ENCODE assay signal across 10 mouse cellular contexts in genomic region chr15:79390434-79390833, GRCm38 (mm10). TPM values are rescaled to one million over a fixed set of nuclear protein-coding genes. Genes with fewer than 3 reads are reported as not detected.
DNase-seq lines count a peak whose midpoint lies in the region; ATAC-seq and TF ChIP-seq lines count a peak whose summit lies in the region.
"Had no signal": no experiment of that assay in that cellular context is flagged by ENCODE, and none has a peak within 500 bp of the region (broad histone marks: within the 10 kb centered on the region; RNA-seq: fewer than 3 reads in every experiment).

No protein-coding gene starts in this region.

- intact Hi-C loops in gastrocnemius, adult 2 months (cut with DNase I) = no loop called here
- intact Hi-C loops in left cerebral cortex, postnatal 4 days (cut with DNase I) = no loop called here

- no peaks in the 10 kb centered on the region for H3K27me3 ChIP-seq in kidney, postnatal 0 days (ENCODE audit: insufficient read depth, low read length)
- H3K27me3 ChIP-seq: embryonic facial prominence, embryonic 15.5 days; neural tube, embryonic 15.5 days had no signal

- no peak overlapping the region for H3K9ac ChIP-seq in kidney, postnatal 0 days (ENCODE audit: low read depth, low read length)
- H3K9ac ChIP-seq: embryonic facial prominence, embryonic 15.5 days; neural tube, embryonic 15.5 days had no signal

- peak; percentile 27; the same call in 1 of the 2 replicates for ATAC-seq in kidney, postnatal 0 days (replicated peaks; ENCODE audit: low FRiP score, low read depth)
- ATAC-seq in megakaryocyte, adult 5-6 weeks (ENCODE audit: poor library complexity, severe bottlenecking) = peak; percentile 89

- TF ChIP-seq CTCF in gastrocnemius, adult 2 months (IDR thresholded peaks at IDR 0.05) = no peak
- TF ChIP-seq CTCF in kidney, postnatal 0 days (IDR thresholded peaks at IDR 0.05; ENCODE audit: low read depth) = no peak

- H3K4me2 ChIP-seq in kidney, postnatal 0 days (ENCODE audit: low read length) = no peak overlapping the region
- H3K4me2 ChIP-seq: embryonic facial prominence, embryonic 15.5 days; neural tube, embryonic 15.5 days had no signal

- peak; percentile 74 for DNase-seq in gastrocnemius, adult 2 months
- DNase-seq in gastrocnemius, adult 8-10 months (ENCODE audit: low spot score in 2 of 2) = no peak
- peak; percentile 90 for DNase-seq in adrenal gland, adult 2 months
- DNase-seq in kidney, postnatal 0 days (ENCODE audit: low spot score) = no peak
- DNase-seq in neural tube, embryonic 10.5 days (ENCODE audit: extremely low spot score, low spot score) = no peak
- no peak for DNase-seq in right cerebral cortex, postnatal 36 days (ENCODE audit: low spot score in 2 of 2)
- DNase-seq in left cerebral cortex, postnatal 4 days = no peak

- H3K9me3 ChIP-seq in kidney, postnatal 0 days (replicated peaks; ENCODE audit: low read length) = no peaks in the 10 kb centered on the region
- H3K9me3 ChIP-seq: embryonic facial prominence, embryonic 15.5 days; neural tube, embryonic 15.5 days had no signal

- H3K4me3 ChIP-seq in gastrocnemius, adult 2 months = 0 out of 2 replicates have a peak overlapping the region, but pooled peaks have one; percentile 3
- no peak overlapping the region for H3K4me3 ChIP-seq in kidney, postnatal 0 days (replicated peaks; ENCODE audit: low read depth, low read length)
- H3K4me3 ChIP-seq: embryonic facial prominence, embryonic 15.5 days; neural tube, embryonic 15.5 days had no signal

- H3K36me3 ChIP-seq in kidney, postnatal 0 days (ENCODE audit: insufficient read depth, low read length) = no peaks in the 10 kb centered on the region
- H3K36me3 ChIP-seq: embryonic facial prominence, embryonic 15.5 days; neural tube, embryonic 15.5 days had no signal

- H3K4me1 ChIP-seq in kidney, postnatal 0 days (replicated peaks; ENCODE audit: insufficient read depth, low read length) = peaks cover 56% of the 10 kb centered on the region

- H3K27ac ChIP-seq in gastrocnemius, adult 2 months = peak overlapping the region; percentile 89
- H3K27ac ChIP-seq in kidney, postnatal 0 days = no peak overlapping the region
- H3K27ac ChIP-seq: neural tube, embryonic 15.5 days had no signal

- WGBS in kidney, postnatal 0 days = 74% methylated on average over 6 of the region's 6 CpGs

RNA-seq across cellular contexts. Expression of gene Tmem184b, which starts 12.9 kb away (rescaled TPM):
- 10 to 100 TPM; 26.1 to 36.7 TPM for total RNA-seq in gastrocnemius, adult 2 months (2021)
- total RNA-seq in gastrocnemius, adult 8-10 months (2022) = 10 to 100 TPM; 18.6 to 28.1 (median 21.8) TPM
- 10 to 100 TPM; 61.5 to 66.3 TPM for total RNA-seq in adrenal gland, adult 2 months (2021)
- 255 and 262 TPM in 2 replicates for polyA plus RNA-seq in adrenal gland, adult 2 months (2012; rRNA removed)
- 44.4 and 47.5 TPM in 2 replicates for polyA plus RNA-seq in kidney, postnatal 0 days (2015; fragmentation: Nextera tagmentation; extraction: Ambion mirVana)
- total RNA-seq in megakaryocyte, adult 5-6 weeks (2015) = 31.1 and 33.3 TPM in 2 replicates
- 10.4 and 12.2 TPM in 2 replicates for total RNA-seq in megakaryocyte, adult 5-6 weeks (2017)
- 10 to 100 TPM; 49.6 to 53.4 TPM for total RNA-seq in left cerebral cortex, postnatal 4 days (2021)

RNA-seq across cellular contexts. Expression of gene Maff, which starts 44.0 kb away (rescaled TPM):
- 1 to 10 TPM; 4.0 to 8.8 TPM for total RNA-seq in gastrocnemius, adult 2 months (2021)
- 1 to 10 TPM; 2.4 to 6.3 (median 4.3) TPM for total RNA-seq in gastrocnemius, adult 8-10 months (2022)
- total RNA-seq in adrenal gland, adult 2 months (2021) = 1 to 10 TPM; 7.2 to 9.5 TPM
- 3.2 and 3.4 TPM in 2 replicates for polyA plus RNA-seq in adrenal gland, adult 2 months (2012; rRNA removed)
- 6.9 and 7.3 TPM in 2 replicates for polyA plus RNA-seq in kidney, postnatal 0 days (2015; fragmentation: Nextera tagmentation; extraction: Ambion mirVana)
- total RNA-seq in megakaryocyte, adult 5-6 weeks (2015) = 1.7 and 5.4 TPM in 2 replicates
- total RNA-seq in megakaryocyte, adult 5-6 weeks (2017) = 1.4 and 2.7 TPM in 2 replicates
- 1 to 10 TPM; 1.5 to 1.9 TPM for total RNA-seq in left cerebral cortex, postnatal 4 days (2021)

Comparison
In these comparisons a context has a peak if more than half of its experiments do, and no peak if none do; other contexts are left out.
1. DNase-seq: peak in gastrocnemius, adult 2 months (single experiment) and adrenal gland, adult 2 months (single experiment); none in gastrocnemius, adult 8-10 months (0 of 2), kidney, postnatal 0 days (single experiment), neural tube, embryonic 10.5 days (single experiment), right cerebral cortex, postnatal 36 days (0 of 2) and left cerebral cortex, postnatal 4 days (single experiment).